Mouse (Mus musculus): ENCODE results near the gene Nrsn2. TPM values are rescaled to one million over a fixed set of nuclear protein-coding genes. Genes with fewer than 3 reads are reported as not detected.

Nrsn2 gene
- polyA plus RNA-seq, 1 experiment: not detected

DNA sequence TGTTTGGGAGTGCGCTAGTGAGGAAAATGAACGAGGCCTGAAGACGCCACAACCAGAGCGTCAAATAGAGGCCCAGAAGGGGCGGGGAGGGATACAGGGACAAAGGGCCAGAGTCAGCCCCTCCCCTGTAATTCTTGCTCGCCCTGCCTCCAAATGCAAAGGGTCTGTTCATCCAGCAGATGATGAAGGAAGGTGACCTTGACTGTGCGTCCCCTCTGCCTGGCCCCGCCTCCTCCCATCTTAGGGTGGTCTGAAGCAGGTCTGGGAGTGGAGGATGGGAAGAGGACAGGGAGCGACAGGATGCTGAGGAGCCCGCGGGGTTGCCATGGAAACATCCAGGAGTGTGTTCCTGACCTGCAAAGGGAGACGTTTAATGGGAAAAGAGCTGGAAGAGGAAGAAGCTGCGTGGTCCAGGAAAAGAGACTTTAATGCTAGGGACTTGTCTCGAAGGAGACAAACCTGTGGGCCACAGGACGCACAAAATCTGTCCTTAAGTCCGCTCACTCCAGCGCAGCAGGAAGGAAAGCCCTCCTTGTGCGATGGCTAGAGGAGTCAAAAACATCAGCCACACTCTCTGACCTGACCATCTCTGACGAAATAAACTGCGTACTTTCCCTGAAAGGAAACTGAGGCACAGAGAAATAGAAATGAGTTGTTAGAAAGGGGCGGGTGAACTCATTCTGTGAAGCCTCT lies 640 bp downstream of the Nrsn2 start:
- no peaks in the 10 kb centered on the region for H3K79me2 ChIP-seq (ENCODE audit: control insufficient read depth, insufficient read depth)
- no peaks in the 10 kb centered on the region for H3K79me3 ChIP-seq (ENCODE audit: low read depth)
- no peak overlapping the region for H3ac ChIP-seq (ENCODE audit: control insufficient read depth, insufficient read length, low read depth)
- TF ChIP-seq MYOG (IDR thresholded peaks at IDR 0.05; ENCODE audit: control insufficient read depth, extremely low read depth, insufficient read length): no peak
- no peak for TF ChIP-seq MYOD1 (IDR thresholded peaks at IDR 0.05; ENCODE audit: control insufficient read depth, insufficient read length, low read depth)
- TF ChIP-seq USF1 (IDR thresholded peaks at IDR 0.05; ENCODE audit: low read depth): no peak
- TF ChIP-seq FOSL1 (IDR thresholded peaks at IDR 0.05; ENCODE audit: insufficient read depth, low read length, poor library complexity, severe bottlenecking): no peak
- TF ChIP-seq CEBPB (IDR thresholded peaks at IDR 0.05; ENCODE audit: low read depth): no peak
- no peak for TF ChIP-seq MAX (IDR thresholded peaks at IDR 0.05)
- TF ChIP-seq CTCF (IDR thresholded peaks at IDR 0.05; ENCODE audit: control insufficient read depth, insufficient read depth, insufficient read length): no peak
- no peak overlapping the region for H3K4me3 ChIP-seq (ENCODE audit: insufficient read depth, poor library complexity, severe bottlenecking)
- peaks cover 43% of the 10 kb centered on the region for H3K27me3 ChIP-seq (ENCODE audit: control insufficient read depth, insufficient read depth, insufficient read length)
- H3K36me3 ChIP-seq (ENCODE audit: control insufficient read depth, insufficient read depth): no peaks in the 10 kb centered on the region

DNA sequence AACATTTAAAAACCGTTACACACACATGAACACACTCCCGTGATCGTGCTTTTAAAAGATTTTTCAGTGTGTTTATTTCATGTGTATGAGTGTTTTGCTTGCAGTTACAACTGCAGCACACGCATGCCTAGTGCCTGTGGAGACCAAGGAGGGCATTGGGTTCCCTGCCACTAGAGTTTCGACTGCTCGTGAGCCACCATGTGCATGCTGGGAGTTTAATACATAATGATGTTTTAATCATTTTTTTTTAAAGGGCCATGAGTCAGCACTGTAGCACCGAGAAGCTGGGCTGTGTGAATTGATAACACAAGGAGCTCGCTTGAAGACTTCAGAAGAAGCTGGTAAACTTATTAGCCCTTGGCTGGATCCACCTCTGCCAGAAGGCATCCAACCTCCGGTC lies 2.9 kb downstream of the Nrsn2 start:
- Histone ChIP-seq H3K4me3 (ENCODE audit: insufficient read depth, poor library complexity, severe bottlenecking) (no peak overlapping the region), H3K36me3 (ENCODE audit: control insufficient read depth, insufficient read depth) (no peaks in the 10 kb centered on the region), H3K79me2 (ENCODE audit: control insufficient read depth, insufficient read depth) (no peaks in the 10 kb centered on the region), H3K27me3 (ENCODE audit: control insufficient read depth, insufficient read depth, insufficient read length) (peaks cover 39% of the 10 kb centered on the region), H3K79me3 (ENCODE audit: low read depth) (no peaks in the 10 kb centered on the region), H3ac (ENCODE audit: control insufficient read depth, insufficient read length, low read depth) (no peak overlapping the region)
- TF ChIP-seq MAX (IDR thresholded peaks at IDR 0.05) (no peak), FOSL1 (IDR thresholded peaks at IDR 0.05; ENCODE audit: insufficient read depth, low read length, poor library complexity, severe bottlenecking) (no peak), MYOD1 (IDR thresholded peaks at IDR 0.05; ENCODE audit: control insufficient read depth, insufficient read length, low read depth) (no peak), MYOG (IDR thresholded peaks at IDR 0.05; ENCODE audit: control insufficient read depth, extremely low read depth, insufficient read length) (no peak), CEBPB (IDR thresholded peaks at IDR 0.05; ENCODE audit: low read depth) (no peak), CTCF (IDR thresholded peaks at IDR 0.05; ENCODE audit: control insufficient read depth, insufficient read depth, insufficient read length) (no peak)

DNA sequence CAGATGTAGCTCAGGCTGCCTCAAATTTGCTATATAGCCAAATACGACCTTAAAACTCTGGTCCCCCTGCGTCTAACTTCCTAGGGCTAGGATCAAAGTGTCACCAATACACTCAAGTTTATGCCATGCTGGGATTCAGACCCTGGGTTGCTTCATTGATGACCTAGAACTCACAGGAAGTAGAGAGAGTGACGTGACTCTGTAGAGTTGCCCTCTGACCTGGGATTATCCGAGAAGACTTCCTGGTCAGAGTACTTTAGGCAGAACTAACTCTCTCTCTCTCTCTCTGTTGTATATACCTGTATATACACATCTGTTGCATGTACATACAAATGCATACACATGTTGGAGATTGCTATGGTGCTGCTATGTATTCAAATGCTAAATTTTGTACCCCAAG lies 3.8 kb downstream of the Nrsn2 start:
- Histone ChIP-seq H3K79me3 (ENCODE audit: low read depth) (no peaks in the 10 kb centered on the region), H3K79me2 (ENCODE audit: control insufficient read depth, insufficient read depth) (no peaks in the 10 kb centered on the region), H3K36me3 (ENCODE audit: control insufficient read depth, insufficient read depth) (no peaks in the 10 kb centered on the region), H3ac (ENCODE audit: control insufficient read depth, insufficient read length, low read depth) (no peak overlapping the region), H3K27me3 (ENCODE audit: control insufficient read depth, insufficient read depth, insufficient read length) (peaks cover 38% of the 10 kb centered on the region), H3K4me3 (ENCODE audit: insufficient read depth, poor library complexity, severe bottlenecking) (no peak overlapping the region)
- TF ChIP-seq MYOD1 (IDR thresholded peaks at IDR 0.05; ENCODE audit: control insufficient read depth, insufficient read length, low read depth) (no peak), CEBPB (IDR thresholded peaks at IDR 0.05; ENCODE audit: low read depth) (no peak), MYOG (IDR thresholded peaks at IDR 0.05; ENCODE audit: control insufficient read depth, extremely low read depth, insufficient read length) (no peak), FOSL1 (IDR thresholded peaks at IDR 0.05; ENCODE audit: insufficient read depth, low read length, poor library complexity, severe bottlenecking) (no peak), USF1 (IDR thresholded peaks at IDR 0.05; ENCODE audit: low read depth) (no peak), MAX (IDR thresholded peaks at IDR 0.05) (no peak), CTCF (IDR thresholded peaks at IDR 0.05; ENCODE audit: control insufficient read depth, insufficient read depth, insufficient read length) (no peak)

DNA sequence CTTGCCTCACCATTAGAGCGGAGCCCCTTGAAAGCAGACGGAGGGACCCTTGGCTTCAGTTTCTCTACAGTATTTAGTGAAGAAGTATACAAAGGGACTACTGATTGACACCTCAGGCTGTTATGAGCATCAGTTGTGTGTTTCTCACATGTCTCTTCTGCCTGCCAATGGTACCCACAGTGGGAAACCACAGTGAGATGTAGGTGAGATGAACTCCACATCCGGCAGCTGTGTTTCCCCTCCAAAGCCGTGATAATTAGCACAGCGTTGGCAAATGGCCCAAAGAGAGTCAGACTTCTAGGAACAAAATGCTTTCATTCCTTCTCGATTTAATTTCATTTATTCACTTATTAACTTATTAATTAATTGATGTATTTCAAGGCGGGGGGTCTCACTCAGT lies 4.3 kb downstream of the Nrsn2 start:
- no peak for TF ChIP-seq USF1 (IDR thresholded peaks at IDR 0.05; ENCODE audit: low read depth)
- TF ChIP-seq CEBPB (IDR thresholded peaks at IDR 0.05; ENCODE audit: low read depth): no peak
- no peak for TF ChIP-seq FOSL1 (IDR thresholded peaks at IDR 0.05; ENCODE audit: insufficient read depth, low read length, poor library complexity, severe bottlenecking)
- TF ChIP-seq MAX (IDR thresholded peaks at IDR 0.05): no peak
- no peak for TF ChIP-seq MYOG (IDR thresholded peaks at IDR 0.05; ENCODE audit: control insufficient read depth, extremely low read depth, insufficient read length)
- no peak for TF ChIP-seq MYOD1 (IDR thresholded peaks at IDR 0.05; ENCODE audit: control insufficient read depth, insufficient read length, low read depth)
- no peak for TF ChIP-seq CTCF (IDR thresholded peaks at IDR 0.05; ENCODE audit: control insufficient read depth, insufficient read depth, insufficient read length)
- H3ac ChIP-seq (ENCODE audit: control insufficient read depth, insufficient read length, low read depth): no peak overlapping the region
- H3K27me3 ChIP-seq (ENCODE audit: control insufficient read depth, insufficient read depth, insufficient read length): peaks cover 33% of the 10 kb centered on the region
- H3K79me3 ChIP-seq (ENCODE audit: low read depth): no peaks in the 10 kb centered on the region
- H3K36me3 ChIP-seq (ENCODE audit: control insufficient read depth, insufficient read depth): no peaks in the 10 kb centered on the region
- no peaks in the 10 kb centered on the region for H3K79me2 ChIP-seq (ENCODE audit: control insufficient read depth, insufficient read depth)
- H3K4me3 ChIP-seq (ENCODE audit: insufficient read depth, poor library complexity, severe bottlenecking): no peak overlapping the region

DNA sequence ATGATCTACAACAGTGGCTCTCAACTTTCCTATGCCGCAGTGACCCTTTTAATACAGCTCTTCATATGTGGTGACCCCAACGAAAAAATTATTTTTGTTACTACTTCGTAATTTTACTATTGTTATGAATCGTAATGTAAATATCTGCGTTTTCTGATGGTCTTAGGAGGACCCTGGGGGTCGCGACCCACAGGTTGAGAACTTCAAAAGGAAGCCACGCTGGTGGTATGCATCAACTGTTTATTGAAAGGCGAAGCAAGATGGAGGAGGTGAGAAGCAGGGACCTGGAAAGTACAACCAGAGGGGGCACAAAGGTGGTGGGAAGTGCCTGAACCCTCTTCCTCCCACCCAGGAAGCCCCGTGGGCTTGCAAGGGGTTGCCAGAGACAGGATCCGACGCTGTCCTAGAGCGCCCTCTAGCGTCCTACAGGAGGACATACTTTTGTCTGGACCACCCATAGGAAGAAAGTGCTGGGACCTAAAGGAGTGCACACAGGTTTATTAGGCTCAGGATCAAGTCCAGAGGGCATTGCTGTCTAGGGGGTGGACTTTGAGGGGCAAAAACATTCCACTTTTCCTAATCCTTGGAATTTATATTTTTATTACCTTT lies 7.8 kb downstream of the Nrsn2 start:
- Histone ChIP-seq H3K4me3 (ENCODE audit: insufficient read depth, poor library complexity, severe bottlenecking) (no peak overlapping the region), H3K79me3 (ENCODE audit: low read depth) (no peaks in the 10 kb centered on the region), H3K36me3 (ENCODE audit: control insufficient read depth, insufficient read depth) (no peaks in the 10 kb centered on the region), H3ac (ENCODE audit: control insufficient read depth, insufficient read length, low read depth) (no peak overlapping the region), H3K27me3 (ENCODE audit: control insufficient read depth, insufficient read depth, insufficient read length) (peaks cover 5% of the 10 kb centered on the region), H3K79me2 (ENCODE audit: control insufficient read depth, insufficient read depth) (no peaks in the 10 kb centered on the region)
- peak; percentile 65 for TF ChIP-seq CTCF (IDR thresholded peaks at IDR 0.05; ENCODE audit: control insufficient read depth, insufficient read depth, insufficient read length)
- TF ChIP-seq MYOG (IDR thresholded peaks at IDR 0.05; ENCODE audit: control insufficient read depth, extremely low read depth, insufficient read length): no peak

Measured in C2C12 (cell line).